Mouse (Mus musculus): ENCODE data around the gene Card10.

DNA sequence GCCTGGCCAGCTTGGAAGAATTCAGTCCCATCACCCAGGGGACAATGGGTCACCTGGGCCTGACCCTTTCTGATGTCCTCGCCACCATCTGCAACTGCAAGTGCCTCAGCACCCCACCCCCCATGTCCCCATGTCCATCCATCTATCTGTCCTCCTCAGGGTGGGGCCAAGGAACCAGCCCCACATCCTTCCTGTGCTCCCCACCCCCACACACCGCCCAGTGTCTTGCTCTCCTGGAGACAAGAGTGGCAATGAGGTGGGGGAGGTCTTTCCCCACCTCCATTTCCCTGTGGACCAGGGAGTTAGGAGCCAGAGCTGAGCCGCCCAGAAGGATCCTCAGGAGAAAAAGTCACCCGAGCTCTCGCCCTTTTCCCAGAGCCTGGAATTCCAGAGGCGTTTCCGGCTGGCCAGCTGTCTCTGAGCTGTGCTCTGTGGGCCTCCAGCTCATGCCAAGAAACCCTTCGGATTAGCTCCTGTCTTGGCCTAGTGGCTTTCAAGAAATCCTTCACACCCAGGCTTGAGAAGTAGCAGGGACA, 33.3 kb upstream of the Card10 start:
- TF ChIP-seq CTCF (IDR thresholded peaks at IDR 0.05; ENCODE audit: borderline replicate concordance, insufficient read depth, low read length) (no peak), POLR2A (IDR thresholded peaks at IDR 0.05; ENCODE audit: low read depth, low read length) (no peak)

Data from embryonic fibroblast, embryonic 13.5 days (primary cell).